27 mouse cellular contexts compared by ENCODE assay signal in the genomic region with DNA sequence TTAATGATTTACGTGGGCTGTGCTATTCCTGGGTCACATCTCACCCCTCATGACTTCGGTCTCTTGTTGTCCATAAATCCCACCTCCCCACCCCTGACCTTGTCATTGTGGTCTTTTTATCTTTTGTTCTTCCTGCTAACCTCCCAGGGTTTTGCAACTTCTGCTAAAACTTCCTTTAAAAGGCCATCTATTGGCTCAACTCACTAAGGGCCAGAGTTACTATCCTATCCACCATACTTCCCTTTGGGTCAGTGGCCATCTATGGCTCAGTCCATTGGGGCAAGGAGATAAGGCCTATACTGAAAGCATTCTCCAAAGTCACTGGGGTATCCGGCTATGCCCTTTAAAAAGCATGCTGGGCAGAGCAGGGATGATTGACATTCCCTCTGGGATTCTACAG.
"Had no signal": no experiment of that assay in that cellular context is flagged by ENCODE, and none has a peak within 500 bp of the region (broad histone marks: within the 10 kb centered on the region; RNA-seq: fewer than 3 reads in every experiment).

No protein-coding gene starts in this region.

- DNase-seq: gastrocnemius, adult 2 months; gastrocnemius, postnatal 10 days; gastrocnemius, postnatal 25 days; heart, adult 11 months; heart, adult 2 months; heart, postnatal 14 days; heart, postnatal 36 days; kidney, adult 11 months; kidney, adult 2 months; kidney, adult 9 months; kidney, postnatal 14 days; kidney, postnatal 36 days; layer of hippocampus, adult 9-11 months; layer of hippocampus, postnatal 36 days; left cerebral cortex, postnatal 4 days had no signal

- H3K36me3 ChIP-seq: heart, embryonic 13.5 days; heart, embryonic 15.5 days; hindbrain, embryonic 15.5 days; kidney, embryonic 15.5 days; limb, embryonic 13.5 days; limb, embryonic 15.5 days had no signal

- H3K9me3 ChIP-seq: heart, embryonic 13.5 days; heart, embryonic 15.5 days; hindbrain, embryonic 13.5 days; hindbrain, embryonic 15.5 days; kidney, embryonic 15.5 days; limb, embryonic 13.5 days; limb, embryonic 15.5 days had no signal

- H3K4me2 ChIP-seq: heart, embryonic 11.5 days; heart, embryonic 13.5 days; heart, embryonic 15.5 days; hindbrain, embryonic 13.5 days; hindbrain, embryonic 15.5 days; kidney, embryonic 15.5 days; limb, embryonic 13.5 days; limb, embryonic 15.5 days; liver, embryonic 11.5 days had no signal

- H3K27ac ChIP-seq: gastrocnemius, adult 2 months; heart, adult 2 months; heart, embryonic 13.5 days; heart, embryonic 15.5 days; hindbrain, embryonic 13.5 days; hindbrain, embryonic 15.5 days; hindbrain, postnatal 0 days; kidney, embryonic 15.5 days; kidney, postnatal 0 days; limb, embryonic 13.5 days; limb, embryonic 15.5 days had no signal

- ATAC-seq: hindbrain, postnatal 0 days; intestine, embryonic 16.5 days had no signal

- H3K27me3 ChIP-seq: heart, embryonic 13.5 days; heart, embryonic 15.5 days; hindbrain, embryonic 13.5 days; hindbrain, embryonic 15.5 days; kidney, embryonic 15.5 days; limb, embryonic 13.5 days; limb, embryonic 15.5 days had no signal

- H3K4me1 ChIP-seq: heart, embryonic 13.5 days; heart, embryonic 15.5 days; hindbrain, embryonic 13.5 days; hindbrain, embryonic 15.5 days; kidney, embryonic 15.5 days; limb, embryonic 13.5 days; limb, embryonic 15.5 days had no signal

- H3K4me3 ChIP-seq: gastrocnemius, adult 2 months; heart, adult 2 months; heart, embryonic 13.5 days; heart, embryonic 15.5 days; hindbrain, embryonic 13.5 days; hindbrain, embryonic 15.5 days; kidney, embryonic 15.5 days; limb, embryonic 13.5 days; limb, embryonic 15.5 days had no signal

- H3K9ac ChIP-seq: heart, embryonic 13.5 days; heart, embryonic 15.5 days; hindbrain, embryonic 13.5 days; hindbrain, embryonic 15.5 days; kidney, embryonic 15.5 days; limb, embryonic 13.5 days; limb, embryonic 15.5 days had no signal
